Mouse (Mus musculus) kidney, postnatal 0 days (tissue): Measurements from ENCODE around the gene Thy1. TPM values are rescaled to one million over a fixed set of nuclear protein-coding genes. Genes with fewer than 3 reads are reported as not detected.

ENCODE experiments used
- ATAC-seq: fragments of 200-750 bp; cut with Nextera tagmentation; replicated peaks from 2 replicates; pipeline ENCODE4 v1.8.0; 2017; ENCODE audit warnings: low read depth, moderate number of reproducible peaks, moderate TSS enrichment, moderate library complexity; ENCODE audit not compliant: low FRiP score
- DNase-seq: peaks from one replicate; pipeline ENCODE4 v3.0.0-alpha.2; 2016; ENCODE audit warnings: low spot score
- H3K27ac ChIP-seq: fragments of 300-500 bp; sonication (generic); 2 replicates; pipeline ENCODE4 v1.5.1; 2014; ENCODE audit warnings: mild to moderate bottlenecking
- H3K27me3 ChIP-seq: fragments of 300-500 bp; sonication (generic); 2 replicates; pipeline ENCODE4 v1.6.1; 2014; ENCODE audit warnings: low read length, mixed read lengths; ENCODE audit not compliant: insufficient read depth
- H3K36me3 ChIP-seq: fragments of 300-500 bp; sonication (generic); 2 replicates; pipeline ENCODE4 v1.6.1; 2014; ENCODE audit warnings: low read length, mixed read lengths; ENCODE audit not compliant: insufficient read depth
- H3K4me1 ChIP-seq: fragments of 300-500 bp; sonication (generic); replicated peaks from 2 replicates; pipeline ENCODE4 v1.6.1; 2014; ENCODE audit warnings: antibody characterized with exemption, low read length, mixed read lengths; ENCODE audit not compliant: insufficient read depth
- H3K4me2 ChIP-seq: fragments of 300-500 bp; sonication (generic); 2 replicates; pipeline ENCODE4 v1.6.1; 2014; ENCODE audit warnings: mild to moderate bottlenecking, low read length, moderate library complexity, mixed read lengths
- H3K4me3 ChIP-seq: fragments of 300-500 bp; sonication (generic); replicated peaks from 2 replicates; pipeline ENCODE4 v1.5.1; 2014; ENCODE audit warnings: low read depth, low read length
- H3K9ac ChIP-seq: fragments of 300-500 bp; sonication (generic); 2 replicates; pipeline ENCODE4 v1.6.1; 2014; ENCODE audit warnings: low read depth, low read length
- H3K9me3 ChIP-seq: fragments of 300-500 bp; sonication (generic); replicated peaks from 2 replicates; pipeline ENCODE4 v1.6.1; 2016; ENCODE audit warnings: low read length, inconsistent platforms, mixed read lengths
- CTCF ChIP-seq: IDR thresholded peaks from 2 replicates; pipeline ENCODE4 v1.5.1; 2016; ENCODE audit warnings: antibody characterized with exemption, low read depth, mild to moderate bottlenecking, moderate library complexity
- WGBS: fragments of 180-500 bp; shearing (Covaris S2); extraction: QIAGEN DNeasy Blood & Tissue Kit; methylation state at CpG from one replicate; pipeline ENCODE4 v1.1.7; 2014; 5-methylcytosine and 5-hydroxymethylcytosine counted together
- polyA plus RNA-seq: library from polyadenylated mRNA; unstranded; fragments of >200 nt; fragmentation: Nextera tagmentation; extraction: Ambion mirVana; gene quantifications from 2 replicates; pipeline ENCODE4 v1.2.1, GENCODE M21; 2015

Thy1 gene
- polyA plus RNA-seq, 1 experiment from 2014 or later = 13.6 TPM

DNA sequence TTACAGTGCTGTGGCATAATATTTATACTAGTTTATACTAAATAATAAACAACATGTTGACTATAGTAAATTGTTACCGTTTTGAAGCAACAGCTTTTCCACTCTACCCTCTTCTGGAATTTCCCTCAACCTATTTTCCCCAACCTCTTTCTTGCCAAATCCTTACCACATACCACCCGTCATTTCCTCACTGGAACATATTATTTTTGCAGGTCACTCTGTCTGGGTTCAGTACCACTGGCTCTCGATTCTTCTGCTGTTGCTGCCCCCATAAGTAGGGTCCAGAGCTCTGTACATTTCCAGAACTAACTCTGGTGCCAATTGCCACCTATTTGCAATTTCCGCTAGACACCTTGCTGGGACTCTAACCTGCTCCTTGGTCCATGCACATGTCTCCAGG, 11.2 kb upstream of the Thy1 start:
- H3K9me3 ChIP-seq = no peaks in the 10 kb centered on the region
- TF ChIP-seq CTCF = no peak
- no peak for DNase-seq

DNA sequence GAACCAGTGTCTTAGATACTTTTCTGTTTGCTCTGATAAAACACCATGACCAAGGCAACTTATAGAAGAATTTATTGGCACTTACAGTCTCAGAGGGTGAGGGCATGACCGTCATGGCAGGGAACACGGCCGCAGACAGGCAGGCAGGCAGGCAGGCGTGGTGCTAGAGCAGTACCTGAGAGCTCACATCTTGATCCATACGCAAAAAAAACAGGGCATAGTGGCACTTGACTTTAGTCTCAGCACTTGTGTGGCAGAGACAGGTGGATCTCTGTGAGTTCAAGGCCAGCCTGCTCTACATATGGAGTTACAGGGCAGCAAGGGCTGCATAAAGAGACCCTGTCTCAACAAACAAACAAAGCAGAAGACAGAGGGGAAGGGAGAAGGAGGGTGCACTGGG, 9.9 kb upstream of the Thy1 start:
- no peak for DNase-seq
- H3K9me3 ChIP-seq = no peaks in the 10 kb centered on the region
- no peak overlapping the region for H3K4me3 ChIP-seq
- TF ChIP-seq CTCF = no peak
- no peak overlapping the region for H3K4me2 ChIP-seq
- ATAC-seq = no peak
- no peaks in the 10 kb centered on the region for H3K27me3 ChIP-seq
- H3K36me3 ChIP-seq = no peaks in the 10 kb centered on the region
- H3K27ac ChIP-seq = no peak overlapping the region
- no peak overlapping the region for H3K9ac ChIP-seq
- WGBS = 93% methylated on average over 5 of the region's 5 CpGs
- no peaks in the 10 kb centered on the region for H3K4me1 ChIP-seq

More for the DNA sequence above, 11.2 kb upstream of the Thy1 start:
- no peak overlapping the region for H3K4me2 ChIP-seq
- H3K27me3 ChIP-seq = no peaks in the 10 kb centered on the region
- no peak overlapping the region for H3K9ac ChIP-seq
- no peak overlapping the region for H3K4me3 ChIP-seq
- no peak overlapping the region for H3K27ac ChIP-seq
- 78% methylated on average over 4 of the region's 4 CpGs for WGBS
- no peaks in the 10 kb centered on the region for H3K4me1 ChIP-seq
- no peak for ATAC-seq
- H3K36me3 ChIP-seq = no peaks in the 10 kb centered on the region

DNA sequence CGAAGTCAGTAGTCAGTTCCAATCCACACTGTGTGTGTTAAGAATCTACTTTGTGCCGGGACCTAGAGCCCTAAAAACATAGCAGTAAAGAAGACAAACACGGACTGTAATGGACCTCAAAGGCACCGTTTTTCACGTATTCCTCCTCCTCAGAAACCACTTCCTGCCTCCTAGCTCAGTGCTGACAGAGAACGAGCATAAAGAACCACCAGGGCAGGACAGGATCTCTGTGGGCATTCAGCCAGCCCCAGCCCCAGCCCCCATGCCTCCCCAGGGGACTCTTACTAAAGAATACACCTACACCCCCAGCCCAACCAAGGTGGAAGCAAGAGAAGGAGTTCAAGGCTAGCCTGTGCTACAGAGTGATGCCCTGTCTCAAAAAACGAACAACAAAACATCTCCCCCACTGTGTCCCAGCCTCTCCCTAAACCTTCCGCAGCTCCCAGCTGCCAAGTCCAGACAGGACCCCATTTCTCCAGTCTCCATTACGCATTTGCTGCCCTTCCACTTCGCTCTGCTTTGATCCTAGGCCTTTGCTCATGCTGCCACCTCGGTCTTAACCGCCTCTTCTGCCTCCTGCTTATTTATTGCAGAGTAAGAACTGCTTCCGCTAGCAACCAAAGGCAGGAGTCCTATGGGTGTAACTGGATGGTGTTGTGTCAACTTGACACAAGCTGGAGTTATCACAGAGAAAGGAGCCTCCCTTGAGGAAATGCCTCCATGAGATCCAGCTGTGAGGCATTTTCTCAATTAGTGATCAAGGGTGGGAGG, 9.0 kb upstream of the Thy1 start:
- Histone ChIP-seq H3K27me3 (no peaks in the 10 kb centered on the region), H3K4me1 (no peaks in the 10 kb centered on the region), H3K27ac (no peak overlapping the region), H3K4me2 (no peak overlapping the region), H3K36me3 (no peaks in the 10 kb centered on the region), H3K9ac (no peak overlapping the region), H3K9me3 (no peaks in the 10 kb centered on the region), H3K4me3 (no peak overlapping the region)
- no peak for ATAC-seq
- DNase-seq = no peak
- TF ChIP-seq CTCF = no peak
- WGBS = 55% methylated on average over 13 of the region's 13 CpGs

DNA sequence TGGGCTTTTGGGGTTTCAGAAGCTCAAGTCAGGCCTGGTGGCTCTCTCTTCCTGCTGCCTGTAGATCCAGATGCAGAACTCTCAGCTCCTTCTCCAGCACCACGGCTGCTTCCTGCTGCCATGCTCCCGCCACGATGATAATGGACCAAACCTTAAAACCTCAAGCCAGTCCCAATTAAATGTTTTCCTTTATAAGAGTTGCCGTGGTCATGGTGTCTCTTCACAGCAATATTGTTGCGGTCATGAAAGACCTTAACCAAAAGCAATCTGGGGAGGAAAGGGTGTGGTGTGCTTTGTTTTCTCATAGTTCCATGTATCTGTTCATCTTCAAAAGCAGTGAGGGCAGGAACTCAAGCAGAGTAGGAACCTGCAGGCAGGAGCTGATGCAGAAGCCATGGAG, 6.1 kb upstream of the Thy1 start:
- 95% methylated on average over 5 of the region's 5 CpGs for WGBS
- DNase-seq = no peak
- Histone ChIP-seq H3K27me3 (no peaks in the 10 kb centered on the region), H3K9me3 (no peaks in the 10 kb centered on the region), H3K9ac (no peak overlapping the region), H3K4me2 (no peak overlapping the region), H3K27ac (no peak overlapping the region), H3K36me3 (no peaks in the 10 kb centered on the region), H3K4me1 (no peaks in the 10 kb centered on the region), H3K4me3 (no peak overlapping the region)
- TF ChIP-seq CTCF = no peak
- ATAC-seq = no peak

DNA sequence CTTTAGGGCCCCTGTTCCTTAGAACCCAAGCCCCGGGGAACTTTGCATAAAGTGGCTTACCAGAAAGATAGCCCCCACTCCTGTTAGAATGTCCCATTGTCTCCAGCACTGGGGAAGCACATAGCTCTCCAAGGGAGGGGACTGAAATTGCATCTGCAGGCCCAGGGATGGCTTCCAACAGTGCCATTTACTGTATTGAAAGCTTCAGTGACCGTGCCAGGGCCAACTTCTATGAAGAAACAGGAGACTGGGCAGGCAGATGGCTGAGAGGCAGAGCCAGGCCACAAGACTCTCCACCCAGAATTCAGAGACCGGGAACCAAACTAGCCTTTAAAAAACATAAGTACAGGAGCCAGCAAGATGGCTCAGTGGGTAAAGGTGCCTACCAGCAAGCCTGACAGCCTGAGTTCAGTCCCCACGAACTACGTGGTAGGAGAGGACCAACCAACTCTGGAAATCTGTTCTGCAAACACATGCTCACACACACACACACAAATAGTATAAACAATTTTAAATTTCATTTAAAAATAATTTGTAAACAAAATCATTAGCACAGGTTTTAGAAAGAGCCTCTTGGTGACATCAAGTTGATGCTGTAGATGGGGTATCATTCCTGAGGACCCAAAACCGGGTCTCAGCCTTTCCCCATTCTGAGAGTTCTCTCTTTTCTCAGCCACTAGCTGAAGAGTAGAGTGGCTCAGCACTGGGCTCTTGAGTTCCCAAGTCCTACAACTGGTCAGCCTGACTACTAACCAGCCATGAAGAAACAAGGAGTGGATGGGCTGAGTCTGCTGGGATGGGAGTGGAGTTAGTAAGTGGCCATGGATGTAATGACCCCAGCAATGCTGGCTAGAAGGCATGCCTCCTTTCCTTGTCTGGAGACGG, 1.4 kb upstream of the Thy1 start:
- WGBS = 74% methylated on average over 7 of the region's 7 CpGs
- no peak for ATAC-seq

DNA sequence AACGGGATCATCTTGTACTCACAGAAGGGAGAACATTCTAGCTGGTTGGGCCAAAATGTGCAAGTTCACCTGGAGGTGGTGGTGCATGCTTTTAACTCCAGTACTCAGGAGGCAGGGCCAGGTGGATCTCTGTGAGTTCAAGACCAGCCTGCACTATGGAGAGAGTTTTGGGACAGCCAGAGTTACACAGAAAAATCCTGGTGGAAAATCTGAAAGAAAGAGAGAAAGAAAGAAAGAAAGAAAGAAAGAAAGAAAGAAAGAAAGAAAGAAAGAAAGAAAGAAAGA, 846 bp upstream of the Thy1 start:
- Histone ChIP-seq H3K4me1 (peaks cover 11% of the 10 kb centered on the region; the same call in 1 of the 2 replicates), H3K27me3 (peaks cover 9% of the 10 kb centered on the region), H3K9ac (no peak overlapping the region), H3K4me2 (no peak overlapping the region), H3K27ac (no peak overlapping the region), H3K36me3 (no peaks in the 10 kb centered on the region), H3K4me3 (no peak overlapping the region), H3K9me3 (no peaks in the 10 kb centered on the region)
- DNase-seq (no peak), ATAC-seq (no peak)
- TF ChIP-seq CTCF = no peak
- WGBS = 69% methylated on average over 1 of the region's 1 CpGs

More for the DNA sequence above, 1.4 kb upstream of the Thy1 start:
- Histone ChIP-seq H3K27me3 (peaks cover 9% of the 10 kb centered on the region), H3K4me3 (no peak overlapping the region), H3K4me1 (peaks cover 11% of the 10 kb centered on the region; the same call in 1 of the 2 replicates), H3K9ac (no peak overlapping the region), H3K27ac (no peak overlapping the region), H3K36me3 (no peaks in the 10 kb centered on the region), H3K9me3 (no peaks in the 10 kb centered on the region), H3K4me2 (no peak overlapping the region)
- DNase-seq = no peak
- no peak for TF ChIP-seq CTCF
